9 mouse cellular contexts compared by ENCODE assay signal in the genomic region with DNA sequence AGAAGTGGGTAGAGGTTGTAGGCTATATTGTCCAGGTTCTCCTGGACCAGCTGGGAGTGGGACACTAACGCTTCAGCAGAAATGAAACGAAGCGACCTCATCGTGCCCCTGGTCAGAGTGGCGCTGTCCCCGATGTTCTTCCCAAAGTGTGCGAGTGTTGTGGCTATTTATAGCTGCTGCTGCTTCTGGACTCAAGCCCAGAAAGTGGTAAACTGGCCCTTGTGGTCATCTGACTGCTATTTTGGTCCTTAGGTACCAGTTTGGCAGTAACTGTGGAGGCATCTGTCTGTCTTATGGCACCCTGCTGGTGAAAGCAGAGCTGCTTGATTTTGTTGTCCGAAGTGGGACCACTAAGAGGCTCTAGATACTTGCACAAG. TPM values are rescaled to one million over a fixed set of nuclear protein-coding genes. Genes with fewer than 3 reads are reported as not detected.
DNase-seq lines count a peak whose midpoint lies in the region.
"Had no signal": no experiment of that assay in that cellular context is flagged by ENCODE, and none has a peak within 500 bp of the region (broad histone marks: within the 10 kb centered on the region; RNA-seq: fewer than 3 reads in every experiment).

Lrrc14b (minus strand) TSS at position 147 of the 377 bp plus-strand sequence.

- peak; percentile 14 for DNase-seq in ovary, adult 18-20 months (ENCODE audit: low spot score)
- DNase-seq in ovary, postnatal 36 days (ENCODE audit: low spot score), result no peak
- peak; percentile 47 for DNase-seq in fibroblast of lung, adult 2 months (ENCODE audit: low read depth)
- peak in 1 of 2 experiments; percentile 42 for DNase-seq in heart, postnatal 36 days
- no peak for DNase-seq in layer of hippocampus, adult 9-10 months (ENCODE audit: low spot score)
- DNase-seq in right cerebral cortex, adult 18-20 months, result no peak
- DNase-seq in left cerebral cortex, adult 11 months (ENCODE audit: low spot score), result no peak
- no peak for DNase-seq in layer of hippocampus, postnatal 36 days

- intact Hi-C loops in heart, postnatal 36 days (cut with DNase I), result no loop called here

RNA-seq across cellular contexts. Expression of gene Lrrc14b, which starts in this region (rescaled TPM):
- total RNA-seq in heart, postnatal 36 days (2021), result 10 to 100 TPM; 68.0 to 78.6 TPM
- not detected for total RNA-seq in layer of hippocampus, postnatal 36 days (2021)
- total RNA-seq: left cerebral cortex, postnatal 10 days had no signal

Comparison
In these comparisons a context has a peak if more than half of its experiments do, and no peak if none do; other contexts are left out.
1. RNA of gene Lrrc14b (total RNA-seq): 68.0 to 78.6 TPM in heart, postnatal 36 days; not detected in layer of hippocampus, postnatal 36 days; every median in the first group is over 10 times any median in the second.
2. DNase-seq: peak in ovary, adult 18-20 months (single experiment) and fibroblast of lung, adult 2 months (single experiment); none in ovary, postnatal 36 days (single experiment), layer of hippocampus, adult 9-10 months (single experiment), right cerebral cortex, adult 18-20 months (single experiment), left cerebral cortex, adult 11 months (single experiment) and layer of hippocampus, postnatal 36 days (0 of 2).